In genomic region chr13:38613583-38613982, GRCm38 (mm10) we compare ENCODE assay signal across 21 mouse cellular contexts. TPM values are rescaled to one million over a fixed set of nuclear protein-coding genes. Genes with fewer than 3 reads are reported as not detected.
DNase-seq lines count a peak whose midpoint lies in the region; ATAC-seq and TF ChIP-seq lines count a peak whose summit lies in the region.
"Had no signal": no experiment of that assay in that cellular context is flagged by ENCODE, and none has a peak within 500 bp of the region (broad histone marks: within the 10 kb centered on the region; RNA-seq: fewer than 3 reads in every experiment).

No protein-coding gene starts in this region.

- ATAC-seq in heart, embryonic 15.5 days (replicated peaks; ENCODE audit: insufficient number of reproducible peaks, insufficient read depth, low FRiP score, low read depth): no peak
- no peak for ATAC-seq in megakaryocyte, adult 5-6 weeks (ENCODE audit: poor library complexity, severe bottlenecking)
- peak; percentile 44; the same call in 1 of the 2 replicates for ATAC-seq in liver, embryonic 12.5 days
- ATAC-seq in hindbrain, embryonic 16.5 days: no peak
- ATAC-seq: activated CD4-positive, CD25-positive, alpha-beta regulatory T cell, adult 4 months; forebrain, embryonic 16.5 days had no signal

- TF ChIP-seq POLR2A in kidney, adult 2 months (IDR thresholded peaks at IDR 0.05; ENCODE audit: low read depth, low read length): no peak

- H3K27me3 ChIP-seq in heart, embryonic 15.5 days: no peaks in the 10 kb centered on the region
- no peaks in the 10 kb centered on the region for H3K27me3 ChIP-seq in megakaryocyte, embryonic 14.5 days (replicated peaks)
- no peaks in the 10 kb centered on the region for H3K27me3 ChIP-seq in liver, embryonic 12.5 days (replicated peaks)
- H3K27me3 ChIP-seq in hindbrain, embryonic 16.5 days (replicated peaks; ENCODE audit: control insufficient read depth, insufficient read depth, low read length): no peaks in the 10 kb centered on the region
- no peaks in the 10 kb centered on the region for H3K27me3 ChIP-seq in kidney, adult 2 months (replicated peaks; ENCODE audit: control insufficient read depth, insufficient read depth, low read length)
- H3K27me3 ChIP-seq: CH12.LX; embryonic facial prominence, embryonic 15.5 days had no signal

- no peak for DNase-seq in heart, adult 18-20 months
- no peak for DNase-seq in kidney, adult 2 months
- DNase-seq: adrenal gland, adult 8-10 months; B cell, adult 2 months; cerebellum, adult 8-10 months; cerebellum, postnatal 36 days; gastrocnemius, postnatal 14 days; heart, postnatal 36 days; midbrain, embryonic 14.5 days had no signal

- H3K36me3 ChIP-seq in heart, embryonic 15.5 days: peaks cover 8% of the 10 kb centered on the region; the same call in 1 of the 2 replicates
- peaks cover 37% of the 10 kb centered on the region for H3K36me3 ChIP-seq in megakaryocyte, embryonic 14.5 days (replicated peaks; ENCODE audit: low read length)
- peaks cover 33% of the 10 kb centered on the region for H3K36me3 ChIP-seq in liver, embryonic 12.5 days
- peaks cover 8% of the 10 kb centered on the region for H3K36me3 ChIP-seq in hindbrain, embryonic 16.5 days (ENCODE audit: control insufficient read depth, insufficient read depth, low read length)
- H3K36me3 ChIP-seq in kidney, adult 2 months (ENCODE audit: control insufficient read depth, insufficient read depth, low read length): no peaks in the 10 kb centered on the region

- H3K27ac ChIP-seq in heart, embryonic 15.5 days: peak overlapping the region; percentile 30; the same call in 1 of the 2 replicates
- H3K27ac ChIP-seq in liver, embryonic 12.5 days: peak overlapping the region; percentile 59
- H3K27ac ChIP-seq in hindbrain, embryonic 16.5 days (ENCODE audit: low read depth, low read length): no peak overlapping the region
- no peak overlapping the region for H3K27ac ChIP-seq in kidney, adult 2 months (ENCODE audit: insufficient read depth, low read depth, low read length)
- H3K27ac ChIP-seq: embryonic facial prominence, embryonic 15.5 days; forebrain, embryonic 10.5 days; hindbrain, embryonic 14.5 days; stomach, postnatal 0 days had no signal

- no peak overlapping the region for H3K4me3 ChIP-seq in heart, embryonic 15.5 days
- H3K4me3 ChIP-seq in megakaryocyte, embryonic 14.5 days (replicated peaks): peak overlapping the region; percentile 55
- H3K4me3 ChIP-seq in liver, embryonic 12.5 days: no peak overlapping the region
- H3K4me3 ChIP-seq in hindbrain, embryonic 16.5 days (ENCODE audit: low read length): no peak overlapping the region
- no peak overlapping the region for H3K4me3 ChIP-seq in kidney, adult 2 months (ENCODE audit: insufficient read depth, low read depth, low read length)
- H3K4me3 ChIP-seq: embryonic facial prominence, embryonic 15.5 days; forebrain, embryonic 10.5 days had no signal

- no peak overlapping the region for H3K4me2 ChIP-seq in heart, embryonic 15.5 days
- H3K4me2 ChIP-seq in liver, embryonic 12.5 days: peak overlapping the region; percentile 44
- H3K4me2 ChIP-seq in hindbrain, embryonic 16.5 days (ENCODE audit: low read length): no peak overlapping the region
- H3K4me2 ChIP-seq: embryonic facial prominence, embryonic 15.5 days; hindbrain, embryonic 14.5 days had no signal

- H3K9ac ChIP-seq in heart, embryonic 15.5 days: no peak overlapping the region
- H3K9ac ChIP-seq in liver, embryonic 12.5 days: peak overlapping the region; percentile 25
- H3K9ac ChIP-seq in hindbrain, embryonic 16.5 days (ENCODE audit: low read depth, low read length): no peak overlapping the region
- H3K9ac ChIP-seq: embryonic facial prominence, embryonic 15.5 days; hindbrain, embryonic 14.5 days had no signal

- H3K4me1 ChIP-seq in heart, embryonic 15.5 days (replicated peaks): peaks cover 16% of the 10 kb centered on the region
- H3K4me1 ChIP-seq in megakaryocyte, embryonic 14.5 days: peaks cover 15% of the 10 kb centered on the region; the same call in 1 of the 2 replicates
- H3K4me1 ChIP-seq in liver, embryonic 12.5 days: peaks cover 54% of the 10 kb centered on the region
- no peaks in the 10 kb centered on the region for H3K4me1 ChIP-seq in hindbrain, embryonic 16.5 days (ENCODE audit: control insufficient read depth, insufficient read depth, low read depth, low read length)
- peaks cover 2% of the 10 kb centered on the region; the same call in 1 of the 2 replicates for H3K4me1 ChIP-seq in kidney, adult 2 months (ENCODE audit: control insufficient read depth, insufficient read depth, low read length)

- 68% methylated on average over 8 of the region's 8 CpGs for WGBS in heart, embryonic 15.5 days
- WGBS in liver, embryonic 12.5 days (ENCODE audit: insufficient replicate concordance): 23% methylated on average over 8 of the region's 8 CpGs
- 92% methylated on average over 8 of the region's 8 CpGs for WGBS in hindbrain, embryonic 16.5 days
- WGBS in kidney, adult 2 months: 68% methylated on average over 8 of the region's 8 CpGs

- TF ChIP-seq CTCF in kidney, adult 2 months (conservative IDR thresholded peaks at IDR 0.05; ENCODE audit: insufficient read depth, insufficient read length, low read depth, low read length): no peak

- H3K9me3 ChIP-seq in heart, embryonic 15.5 days (replicated peaks): no peaks in the 10 kb centered on the region
- peaks cover 10% of the 10 kb centered on the region; the same call in 1 of the 2 replicates for H3K9me3 ChIP-seq in megakaryocyte, embryonic 14.5 days
- no peaks in the 10 kb centered on the region for H3K9me3 ChIP-seq in liver, embryonic 12.5 days (replicated peaks)
- H3K9me3 ChIP-seq in hindbrain, embryonic 16.5 days (ENCODE audit: control insufficient read depth, low read length): no peaks in the 10 kb centered on the region
- H3K9me3 ChIP-seq: embryonic facial prominence, embryonic 15.5 days had no signal

RNA-seq across cellular contexts. Expression of gene Bloc1s5, which starts 21.3 kb away (rescaled TPM):
- 16.6 and 17.3 TPM in 2 replicates for polyA plus RNA-seq in heart, embryonic 15.5 days (2015; fragmentation: Nextera tagmentation; extraction: Ambion mirVana)
- 10 to 100 TPM; 12.7 to 13.0 TPM for total RNA-seq in heart, adult 18-20 months (2021)
- 6.2 TPM in 1 of 2 replicates, not detected in the other for polyA plus RNA-seq in megakaryocyte, embryonic 14.5 days (2012; ENCODE audit: insufficient read depth, low replicate concordance)
- total RNA-seq in megakaryocyte, adult 5-6 weeks (2015): 1.6 and 2.1 TPM in 2 replicates
- total RNA-seq in megakaryocyte, adult 5-6 weeks (2017): 3.6 and 5.9 TPM in 2 replicates
- 16.0 and 16.4 TPM in 2 replicates for polyA plus RNA-seq in liver, embryonic 12.5 days (2016; fragmentation: Nextera tagmentation; extraction: Ambion mirVana)
- polyA plus RNA-seq in hindbrain, embryonic 16.5 days (2015; fragmentation: Nextera tagmentation; extraction: Ambion mirVana): 22.2 and 24.7 TPM in 2 replicates
- 7.6 and 7.8 TPM in 2 replicates for polyA plus RNA-seq in kidney, adult 2 months (2012; rRNA removed)

RNA-seq across cellular contexts. Expression of gene Eef1e1, which starts 45.3 kb away (rescaled TPM):
- polyA plus RNA-seq in heart, embryonic 15.5 days (2015; fragmentation: Nextera tagmentation; extraction: Ambion mirVana): 25.5 and 29.9 TPM in 2 replicates
- total RNA-seq in heart, adult 18-20 months (2021): 10 to 100 TPM in 1 of 2 experiments, 1 to 10 TPM in 1; 9.3 to 14.2 TPM
- 20.7 TPM in 1 of 2 replicates, not detected in the other for polyA plus RNA-seq in megakaryocyte, embryonic 14.5 days (2012; ENCODE audit: insufficient read depth, low replicate concordance)
- 14.8 and 19.2 TPM in 2 replicates for total RNA-seq in megakaryocyte, adult 5-6 weeks (2015)
- 14.1 and 16.2 TPM in 2 replicates for total RNA-seq in megakaryocyte, adult 5-6 weeks (2017)
- polyA plus RNA-seq in liver, embryonic 12.5 days (2016; fragmentation: Nextera tagmentation; extraction: Ambion mirVana): 62.0 and 62.2 TPM in 2 replicates
- polyA plus RNA-seq in hindbrain, embryonic 16.5 days (2015; fragmentation: Nextera tagmentation; extraction: Ambion mirVana): 101 and 108 TPM in 2 replicates
- polyA plus RNA-seq in kidney, adult 2 months (2012; rRNA removed): 4.6 and 7.7 TPM in 2 replicates

Comparison
In these comparisons a context has a peak if more than half of its experiments do, and no peak if none do; other contexts are left out.
1. H3K27ac ChIP-seq: peak in heart, embryonic 15.5 days (single experiment) and liver, embryonic 12.5 days (single experiment); none in hindbrain, embryonic 16.5 days (single experiment) and kidney, adult 2 months (single experiment).